Mouse (Mus musculus): ENCODE measurements at regions not wholly inside any gene's neighbourhood (a gene's known extent, or its start where the extent isn't known, plus 50 kb on each side); places are given as distances from the start of the nearest gene placed in this dataset.

DNA sequence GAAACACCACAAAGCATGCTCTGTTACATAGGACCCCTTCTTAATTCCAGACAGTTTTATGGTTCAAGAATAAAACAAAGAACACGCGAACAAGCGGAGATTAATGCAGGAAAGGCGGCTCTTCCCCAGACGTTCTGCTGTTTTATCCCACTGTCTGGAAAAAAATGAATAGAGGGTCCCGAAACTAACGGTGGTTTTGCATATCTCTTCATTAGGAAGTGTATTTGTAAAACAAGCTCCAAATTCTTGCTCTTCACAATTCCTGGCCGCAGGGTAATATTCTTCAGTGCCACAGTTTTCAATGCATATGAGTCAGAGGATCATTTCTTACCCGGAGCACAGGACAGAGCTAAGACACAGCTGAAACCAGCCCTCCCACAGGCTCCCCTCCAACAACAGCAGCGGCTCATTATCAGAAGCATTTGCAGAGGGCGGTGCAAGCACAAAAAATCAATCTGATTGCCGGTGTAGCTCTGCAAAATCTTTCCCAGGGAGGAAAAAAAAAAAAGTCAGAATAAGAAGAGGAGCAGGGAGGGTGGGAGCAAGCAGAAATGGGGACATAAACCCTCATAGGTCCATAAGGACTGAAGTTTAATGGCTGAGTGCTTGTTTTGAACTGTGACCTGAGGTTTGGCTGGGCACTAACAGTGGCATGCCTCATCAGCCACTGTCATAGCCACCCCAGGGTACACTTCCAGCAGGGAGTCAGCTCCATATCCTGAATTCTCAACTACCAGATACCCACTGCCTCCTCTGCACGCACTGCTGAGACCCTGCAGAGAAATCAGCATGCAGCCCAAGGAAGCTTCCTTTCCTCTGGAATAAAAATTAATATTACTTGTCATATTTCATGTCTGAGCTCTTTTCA, 894.6 kb upstream of the Mms22l start:
- no peak for ATAC-seq (replicated peaks; ENCODE audit: low FRiP score, low read depth)

DNA sequence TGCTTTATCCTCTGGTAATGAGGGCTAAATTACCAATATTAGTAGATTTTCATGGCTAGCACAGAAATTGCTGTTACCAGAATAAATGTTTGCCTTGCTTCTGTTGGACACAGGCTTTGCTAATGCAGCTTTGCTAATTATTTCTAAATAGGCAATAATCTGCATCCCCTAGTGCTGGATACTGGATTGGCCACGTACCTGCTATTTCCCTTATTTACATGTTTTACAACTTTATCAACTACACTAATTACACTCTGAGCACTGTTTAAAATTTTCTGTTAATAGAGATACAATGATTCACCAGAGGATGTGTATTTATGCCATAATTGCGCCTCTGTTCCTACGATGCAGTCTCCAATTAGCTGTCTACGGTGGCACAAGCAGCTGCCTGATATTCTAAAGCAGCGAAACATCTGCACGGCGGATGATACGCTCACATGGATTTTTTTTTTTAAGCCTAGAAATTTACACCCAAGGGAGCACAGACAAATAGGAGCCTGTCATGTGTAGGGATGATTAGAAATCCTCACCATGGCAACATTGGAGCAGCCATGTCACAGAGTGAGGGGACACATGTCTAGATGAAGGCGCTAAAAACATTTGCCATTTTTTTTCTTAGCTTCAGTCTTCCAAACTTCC, 893.8 kb upstream of the Mms22l start:
- H3K27me3 ChIP-seq (ENCODE audit: insufficient read depth, low read length), result no peaks in the 10 kb centered on the region
- 77% methylated on average over 9 of the region's 9 CpGs for WGBS
- no peak overlapping the region for H3K4me3 ChIP-seq (replicated peaks; ENCODE audit: low read depth, low read length)
- H3K36me3 ChIP-seq (ENCODE audit: insufficient read depth, low read length), result no peaks in the 10 kb centered on the region
- ATAC-seq (replicated peaks; ENCODE audit: low FRiP score, low read depth) (no peak), DNase-seq (ENCODE audit: low spot score) (no peak)
- no peak for TF ChIP-seq CTCF (IDR thresholded peaks at IDR 0.05; ENCODE audit: low read depth)
- no peaks in the 10 kb centered on the region for H3K4me1 ChIP-seq (replicated peaks; ENCODE audit: insufficient read depth, low read length)
- H3K4me2 ChIP-seq (ENCODE audit: low read length), result no peak overlapping the region
- H3K9ac ChIP-seq (ENCODE audit: low read depth, low read length), result no peak overlapping the region
- no peaks in the 10 kb centered on the region for H3K9me3 ChIP-seq (replicated peaks; ENCODE audit: low read length)
- no peak overlapping the region for H3K27ac ChIP-seq

More for the DNA sequence above, 894.6 kb upstream of the Mms22l start:
- TF ChIP-seq CTCF (IDR thresholded peaks at IDR 0.05; ENCODE audit: low read depth), result no peak
- H3K27ac ChIP-seq, result no peak overlapping the region
- H3K4me2 ChIP-seq (ENCODE audit: low read length), result no peak overlapping the region; the same call in 1 of the 2 replicates
- 34% methylated on average over 13 of the region's 13 CpGs for whole genome bisulfite sequencing
- DNase-seq (ENCODE audit: low spot score), result no peak
- no peaks in the 10 kb centered on the region for H3K36me3 ChIP-seq (ENCODE audit: insufficient read depth, low read length)
- H3K4me1 ChIP-seq (replicated peaks; ENCODE audit: insufficient read depth, low read length), result no peaks in the 10 kb centered on the region
- no peak overlapping the region for H3K4me3 ChIP-seq (replicated peaks; ENCODE audit: low read depth, low read length)
- no peak overlapping the region for H3K9ac ChIP-seq (ENCODE audit: low read depth, low read length)
- H3K27me3 ChIP-seq (ENCODE audit: insufficient read depth, low read length), result no peaks in the 10 kb centered on the region
- H3K9me3 ChIP-seq (replicated peaks; ENCODE audit: low read length), result no peaks in the 10 kb centered on the region

GRCm38 (mm10) chr4:23607348-23607747, 888.9 kb upstream of the Mms22l start:
- Histone ChIP-seq H3K9ac (ENCODE audit: low read depth, low read length) (no peak overlapping the region), H3K4me2 (ENCODE audit: low read length) (no peak overlapping the region), H3K4me3 (replicated peaks; ENCODE audit: low read depth, low read length) (no peak overlapping the region), H3K9me3 (replicated peaks; ENCODE audit: low read length) (no peaks in the 10 kb centered on the region), H3K27me3 (ENCODE audit: insufficient read depth, low read length) (no peaks in the 10 kb centered on the region), H3K36me3 (ENCODE audit: insufficient read depth, low read length) (no peaks in the 10 kb centered on the region), H3K27ac (no peak overlapping the region), H3K4me1 (replicated peaks; ENCODE audit: insufficient read depth, low read length) (no peaks in the 10 kb centered on the region)
- ATAC-seq (replicated peaks; ENCODE audit: low FRiP score, low read depth) (no peak), DNase-seq (ENCODE audit: low spot score) (no peak)
- 70% methylated on average over 3 of the region's 3 CpGs for WGBS
- no peak for TF ChIP-seq CTCF (IDR thresholded peaks at IDR 0.05; ENCODE audit: low read depth)

DNA sequence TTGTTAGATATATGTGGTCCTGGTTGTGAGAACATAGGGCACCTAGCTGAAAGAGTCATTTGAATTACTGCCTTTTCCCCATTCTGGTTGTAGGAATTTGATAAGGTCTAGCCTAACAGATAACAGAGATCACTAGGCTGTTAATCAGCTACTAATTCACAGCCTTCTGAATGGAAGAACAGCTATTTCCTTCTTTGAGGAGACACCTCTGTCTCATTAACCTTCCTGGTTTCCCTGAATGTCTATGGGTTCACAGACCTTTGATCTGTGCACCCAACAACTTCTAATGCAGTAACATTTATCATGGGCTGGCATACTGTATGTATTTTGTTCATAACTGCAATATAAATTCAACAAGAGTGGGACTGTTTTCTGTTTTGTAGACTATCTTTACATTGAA, 875.0 kb upstream of the Mms22l start:
- no peak for ATAC-seq (replicated peaks; ENCODE audit: low FRiP score, low read depth)
- Histone ChIP-seq H3K27me3 (ENCODE audit: insufficient read depth, low read length) (no peaks in the 10 kb centered on the region), H3K9ac (ENCODE audit: low read depth, low read length) (no peak overlapping the region), H3K36me3 (ENCODE audit: insufficient read depth, low read length) (no peaks in the 10 kb centered on the region), H3K27ac (no peak overlapping the region), H3K4me2 (ENCODE audit: low read length) (no peak overlapping the region), H3K4me1 (replicated peaks; ENCODE audit: insufficient read depth, low read length) (no peaks in the 10 kb centered on the region), H3K4me3 (replicated peaks; ENCODE audit: low read depth, low read length) (no peak overlapping the region), H3K9me3 (replicated peaks; ENCODE audit: low read length) (no peaks in the 10 kb centered on the region)
- DNase-seq (ENCODE audit: low spot score), result no peak
- TF ChIP-seq CTCF (IDR thresholded peaks at IDR 0.05; ENCODE audit: low read depth), result no peak

DNA sequence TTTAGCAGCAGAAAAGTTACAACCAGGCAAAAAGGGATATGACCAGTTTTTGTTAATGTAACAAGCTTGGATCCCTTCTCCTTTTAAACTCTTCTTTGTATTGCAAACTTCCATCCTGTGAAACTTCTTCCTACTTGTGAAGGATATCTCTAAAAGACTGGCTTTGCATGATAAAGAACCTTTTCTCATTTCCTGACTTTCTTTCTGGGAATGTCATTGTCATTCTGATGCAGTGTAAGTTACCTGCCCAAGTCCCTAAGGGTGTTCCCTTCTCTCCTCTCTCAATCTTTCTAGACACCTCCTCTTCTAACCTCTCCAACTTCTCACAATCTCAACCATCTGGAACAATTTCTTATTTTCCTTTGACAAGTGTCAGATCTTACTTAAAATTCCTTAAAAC, 874.0 kb upstream of the Mms22l start:
- Histone ChIP-seq H3K4me2 (ENCODE audit: low read length) (no peak overlapping the region), H3K9me3 (replicated peaks; ENCODE audit: low read length) (no peaks in the 10 kb centered on the region), H3K27ac (no peak overlapping the region), H3K4me1 (replicated peaks; ENCODE audit: insufficient read depth, low read length) (no peaks in the 10 kb centered on the region), H3K9ac (ENCODE audit: low read depth, low read length) (no peak overlapping the region), H3K27me3 (ENCODE audit: insufficient read depth, low read length) (no peaks in the 10 kb centered on the region), H3K36me3 (ENCODE audit: insufficient read depth, low read length) (no peaks in the 10 kb centered on the region), H3K4me3 (replicated peaks; ENCODE audit: low read depth, low read length) (no peak overlapping the region)
- DNase-seq (ENCODE audit: low spot score) (no peak), ATAC-seq (replicated peaks; ENCODE audit: low FRiP score, low read depth) (no peak)
- no peak for TF ChIP-seq CTCF (IDR thresholded peaks at IDR 0.05; ENCODE audit: low read depth)

DNA sequence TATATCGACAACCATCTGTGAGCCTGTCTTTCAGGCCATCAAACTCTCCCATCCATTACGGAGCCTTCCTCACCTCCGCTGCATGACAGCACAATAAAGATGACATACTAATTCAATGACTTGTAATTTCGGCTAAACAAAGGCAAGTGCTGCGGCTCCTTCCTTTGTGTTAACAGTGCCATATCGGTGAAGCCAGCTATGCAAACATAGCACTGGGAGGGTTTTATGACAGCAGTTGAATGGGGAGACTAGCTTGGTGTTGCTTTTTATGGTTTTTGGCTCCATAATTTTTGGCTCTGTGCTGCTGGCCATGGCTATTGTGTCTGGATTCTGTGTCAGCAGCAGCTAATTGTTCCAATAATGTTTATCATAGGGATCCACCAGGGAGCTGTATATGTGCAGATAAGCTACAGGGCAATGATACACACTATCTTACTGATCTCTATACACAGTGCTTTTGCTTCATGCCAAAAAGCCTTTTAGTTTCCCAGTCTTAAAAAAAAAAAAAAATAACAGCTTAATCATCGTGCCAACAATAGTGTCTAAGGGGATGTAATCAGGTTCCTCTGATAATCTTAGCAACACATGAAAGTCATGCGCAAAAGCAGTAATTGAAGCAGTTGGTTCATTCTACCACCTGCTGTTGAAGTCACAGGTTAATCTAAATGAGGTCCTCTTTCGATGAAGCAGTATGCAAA, 859.9 kb upstream of the Mms22l start:
- ATAC-seq (replicated peaks; ENCODE audit: low FRiP score, low read depth) (no peak), DNase-seq (ENCODE audit: low spot score) (no peak)
- H3K4me2 ChIP-seq (ENCODE audit: low read length), result no peak overlapping the region
- no peaks in the 10 kb centered on the region for H3K36me3 ChIP-seq (ENCODE audit: insufficient read depth, low read length)
- no peaks in the 10 kb centered on the region for H3K9me3 ChIP-seq (replicated peaks; ENCODE audit: low read length)
- TF ChIP-seq CTCF (IDR thresholded peaks at IDR 0.05; ENCODE audit: low read depth), result no peak
- no peak overlapping the region for H3K9ac ChIP-seq (ENCODE audit: low read depth, low read length)
- no peak overlapping the region for H3K27ac ChIP-seq
- WGBS, result 37% methylated on average over 9 of the region's 9 CpGs
- H3K4me3 ChIP-seq (replicated peaks; ENCODE audit: low read depth, low read length), result no peak overlapping the region
- no peaks in the 10 kb centered on the region for H3K27me3 ChIP-seq (ENCODE audit: insufficient read depth, low read length)
- H3K4me1 ChIP-seq (replicated peaks; ENCODE audit: insufficient read depth, low read length), result no peaks in the 10 kb centered on the region
